Mouse (Mus musculus) layer of hippocampus, postnatal 10 days (tissue): ENCODE results near the gene Mmp25. TPM values are rescaled to one million over a fixed set of nuclear protein-coding genes. Genes with fewer than 3 reads are reported as not detected.
"Not testable (repeated sequence)": the region's sequence is repeated elsewhere in the genome, so short reads cannot be mapped to it uniquely, and the experiment has no call there.

Experiments used
- DNase-seq, 2 experiments: peaks; one replicate each; pipeline ENCODE4 v3.0.0; 2021; ENCODE audit warnings: low spot score in 2 of 2
- total RNA-seq, 2 experiments: library from RNA; stranded (reverse); gene quantifications; 2 replicates each; pipeline ENCODE4 v1.2.3; 2021

Mmp25 gene
- total RNA-seq, 2 experiments from 2014 or later: 1.2 to 1.6 TPM

DNA sequence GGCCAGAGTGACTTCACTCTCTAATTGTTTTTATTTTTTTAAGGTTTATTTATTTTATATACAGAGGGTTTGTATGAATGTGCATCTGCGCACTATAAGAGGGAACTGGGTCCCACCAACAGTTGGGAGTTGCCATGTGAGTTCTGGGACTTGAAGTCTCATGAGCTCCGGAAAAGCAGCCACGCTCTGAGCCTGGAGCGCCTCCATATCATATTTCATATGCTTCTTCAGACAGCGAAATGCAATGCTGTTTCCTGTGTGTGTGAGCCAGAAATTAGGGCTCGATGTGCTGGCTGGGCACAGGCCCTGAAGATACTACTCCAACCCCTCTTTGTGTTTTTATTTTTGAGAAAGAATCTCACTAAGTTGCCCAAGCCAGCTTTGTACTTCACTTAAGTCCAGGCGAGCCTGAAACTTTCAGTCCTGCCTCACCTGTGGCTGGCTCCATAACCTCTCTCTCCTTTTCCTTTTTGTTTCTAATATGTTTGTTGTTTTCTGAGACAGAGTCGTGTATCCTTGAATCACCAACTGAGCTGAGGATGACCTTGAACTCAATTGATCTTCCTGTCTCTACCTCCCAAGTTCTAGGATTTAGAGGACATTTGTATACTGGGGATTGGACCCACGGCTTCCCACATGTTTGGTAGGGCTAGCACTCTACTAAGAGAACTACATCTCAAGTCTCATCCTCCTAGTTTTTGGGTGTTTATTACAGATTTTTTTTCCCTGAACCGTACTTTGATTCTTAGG lies 43.1 kb downstream of the Mmp25 start:
- no peak for DNase-seq

DNA sequence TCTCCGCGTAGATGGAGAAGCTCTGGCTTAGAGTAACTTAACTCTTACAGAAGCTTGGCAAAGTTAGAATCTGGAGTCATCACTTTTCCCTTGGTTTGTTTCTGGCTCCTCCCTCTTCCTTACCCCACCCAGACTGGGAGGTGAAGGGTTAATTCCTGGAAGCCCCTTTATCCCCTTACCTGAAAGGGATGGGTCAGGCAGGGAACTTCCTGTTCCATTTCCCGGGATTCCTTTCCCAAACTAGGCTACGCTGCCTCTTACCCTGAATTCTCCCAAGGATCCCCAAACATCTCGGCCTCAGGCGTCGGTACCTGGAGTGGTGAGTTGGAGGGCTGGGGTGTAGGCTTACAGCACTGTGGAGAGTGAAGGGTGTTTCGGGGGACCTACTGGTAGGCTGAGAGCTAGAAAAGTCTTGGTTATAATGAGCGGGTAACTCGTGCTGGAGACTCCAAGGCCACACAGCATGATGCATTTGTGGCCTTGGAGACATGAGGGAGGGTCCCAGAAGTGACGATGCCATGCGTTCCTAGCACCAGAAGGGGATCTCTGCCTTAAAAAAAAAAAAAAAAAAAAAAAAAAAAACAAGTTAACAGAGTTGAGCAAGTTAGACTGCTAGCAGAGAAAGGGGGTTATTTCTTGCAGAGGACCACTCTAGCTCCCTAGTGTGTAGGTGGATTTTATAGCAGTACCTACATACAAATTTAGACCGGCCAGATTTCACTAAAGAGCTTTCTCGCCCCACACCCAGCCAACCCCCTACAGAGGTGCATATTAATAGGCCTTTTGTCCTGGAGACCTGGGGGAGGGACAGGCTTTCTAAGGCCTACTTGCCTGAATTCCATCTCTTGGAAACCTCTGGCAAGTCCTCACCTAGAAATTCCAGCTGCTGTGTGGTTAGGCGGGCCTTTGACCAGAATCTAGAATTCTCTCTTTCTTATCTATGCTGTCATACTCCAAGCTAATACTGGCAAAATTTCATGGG lies 44.1 kb downstream of the Mmp25 start, which contains the start of gene Zscan10:
Zscan10 (plus strand) TSS at position 216 of the 982 bp plus-strand sequence.
- DNase-seq: no peak

DNA sequence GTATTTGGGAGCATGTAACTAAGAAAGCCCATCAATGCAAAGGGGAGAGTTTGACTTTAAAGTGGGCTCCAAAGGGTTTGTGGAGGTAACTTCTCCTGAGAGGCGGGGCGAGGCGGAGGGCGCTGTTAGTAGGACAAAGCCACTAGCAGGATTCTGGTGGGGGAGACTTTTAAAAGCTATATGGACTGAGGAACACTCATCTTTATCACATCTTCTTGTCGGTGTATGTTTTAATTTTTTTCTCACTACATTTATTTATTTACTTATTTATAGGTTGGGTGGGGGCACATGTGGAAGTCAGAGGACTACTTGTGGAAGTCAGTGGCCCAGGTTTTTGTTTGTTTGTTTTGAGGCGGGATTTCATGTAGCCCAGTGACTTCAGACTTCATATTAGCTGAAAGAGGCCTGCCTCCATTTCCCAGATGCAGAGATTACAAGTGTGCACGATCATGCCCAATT lies 45.4 kb downstream of the Mmp25 start:
- DNase-seq: no peak

DNA sequence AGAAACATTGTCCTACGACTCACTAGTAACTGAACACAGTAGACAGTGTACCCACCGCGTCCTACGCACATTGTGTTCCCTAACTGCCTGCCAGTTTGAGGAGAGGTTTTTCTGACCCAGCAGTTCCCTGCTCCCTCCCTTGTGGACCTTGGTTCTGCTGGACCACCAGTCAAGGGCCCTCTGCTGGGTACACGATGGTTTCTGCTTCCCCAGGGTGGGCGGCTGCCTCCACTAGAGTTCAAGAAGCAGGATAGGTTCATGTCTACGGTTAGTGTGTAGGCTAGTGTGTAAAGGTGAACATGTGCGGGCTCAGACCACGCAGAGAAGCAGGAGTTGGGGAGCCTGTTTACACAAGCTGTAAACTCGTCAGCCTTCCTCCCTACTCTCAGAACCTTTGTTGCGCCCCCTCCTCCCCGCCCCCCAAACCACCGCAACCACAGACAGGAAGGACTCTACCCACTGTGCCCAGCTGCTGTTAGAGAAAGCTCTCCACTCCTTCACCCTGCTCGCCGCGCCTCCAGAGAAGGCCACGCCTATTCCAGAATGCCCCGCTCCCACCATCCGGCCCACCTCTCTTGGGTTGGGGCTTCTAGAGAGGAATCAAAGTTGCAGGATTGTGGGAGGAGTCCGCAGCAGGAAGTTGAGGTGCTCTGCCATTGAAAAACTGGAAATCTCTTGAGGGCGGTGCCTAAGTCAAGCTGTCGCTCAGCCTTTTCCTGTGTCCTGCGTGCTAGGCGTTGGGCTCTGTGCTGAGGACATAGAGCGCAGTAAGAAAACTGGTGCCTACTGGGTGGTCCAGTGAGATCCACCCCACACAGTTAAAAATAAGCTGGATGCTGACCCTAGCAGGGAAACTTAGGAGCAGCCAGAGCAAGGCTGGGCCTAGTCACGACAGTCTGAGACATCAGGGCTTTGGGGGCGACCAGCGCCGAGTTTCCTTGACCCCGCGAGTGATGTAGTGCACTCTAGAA lies 46.2 kb downstream of the Mmp25 start, which contains the start of gene Zfp13:
Zfp13 (minus strand) TSS at position 906 of the 971 bp plus-strand sequence.
- DNase-seq: peak; percentile 73

DNA sequence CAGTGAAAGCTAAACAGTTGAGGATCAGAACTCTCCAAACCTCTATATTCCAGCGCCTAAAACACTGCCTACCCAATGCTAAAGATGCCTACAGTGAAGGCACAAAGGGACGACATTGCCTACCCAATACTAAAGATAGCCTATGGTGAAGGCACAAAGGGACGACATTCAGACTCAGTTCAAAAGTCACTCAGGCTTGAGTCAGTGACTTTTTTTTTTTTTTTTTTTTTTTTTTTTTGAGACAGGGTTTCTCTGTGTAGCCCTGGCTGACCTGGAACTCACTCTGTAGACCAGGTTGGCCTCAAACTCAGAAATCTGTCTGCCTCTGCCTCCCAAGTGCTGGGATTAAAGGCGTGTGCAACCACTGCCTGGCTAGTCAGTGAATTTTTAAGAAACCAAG lies 49.9 kb downstream of the Mmp25 start:
- not testable (repeated sequence) for DNase-seq

DNA sequence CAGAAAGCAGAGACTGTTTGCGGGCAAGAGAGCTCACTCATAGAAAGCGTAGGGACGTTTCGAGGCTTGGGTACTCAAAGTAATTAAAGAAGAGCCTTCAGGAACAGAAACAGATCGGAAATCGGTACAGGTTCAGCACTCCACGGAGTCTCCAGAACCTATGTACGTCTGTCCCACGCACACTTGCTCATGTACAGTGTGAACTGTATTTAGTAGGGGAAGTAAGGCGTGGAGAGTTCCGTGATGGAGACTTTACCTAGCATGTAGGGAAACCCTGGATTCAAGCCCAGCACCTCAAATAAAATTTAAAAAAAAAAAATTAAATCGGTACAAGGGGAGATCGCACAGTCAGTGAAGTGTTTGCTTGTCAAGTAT lies 52.2 kb downstream of the Mmp25 start:
- DNase-seq: no peak

DNA sequence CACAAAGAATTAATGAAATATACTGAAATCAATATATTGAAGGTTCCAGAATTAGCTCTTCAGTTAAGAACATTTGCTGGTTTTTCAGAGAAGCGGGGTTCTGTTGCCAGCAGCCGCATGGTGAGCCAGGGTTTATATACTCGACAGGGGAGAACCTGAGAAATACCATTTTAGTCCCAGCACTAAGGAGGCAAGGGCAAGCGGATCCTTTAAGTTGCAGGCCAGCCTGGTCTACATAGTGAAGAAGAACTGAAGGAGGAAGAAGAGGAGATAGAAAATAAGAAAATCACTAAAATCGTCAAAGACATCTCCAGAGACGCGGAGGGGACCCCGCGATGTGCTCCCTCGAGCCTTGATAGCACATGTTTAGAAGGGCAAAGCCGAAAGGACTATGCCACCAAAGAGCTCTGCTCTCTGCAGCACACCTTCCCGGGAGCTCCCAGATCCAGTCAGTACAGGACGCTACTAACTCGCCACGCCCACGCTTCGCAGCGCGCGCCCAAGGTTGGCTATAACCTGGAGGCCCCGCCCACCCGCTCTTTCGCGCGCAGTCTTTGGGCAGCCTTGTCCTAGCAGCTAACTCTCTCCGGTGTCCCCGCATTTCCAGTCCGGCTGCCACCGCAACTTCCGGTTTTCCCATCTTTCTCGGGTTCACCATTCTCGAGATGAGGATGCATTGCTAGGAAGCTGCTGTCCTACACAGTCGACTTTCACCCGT lies 52.7 kb downstream of the Mmp25 start:
- peak; percentile 93 to 95 for DNase-seq

DNA sequence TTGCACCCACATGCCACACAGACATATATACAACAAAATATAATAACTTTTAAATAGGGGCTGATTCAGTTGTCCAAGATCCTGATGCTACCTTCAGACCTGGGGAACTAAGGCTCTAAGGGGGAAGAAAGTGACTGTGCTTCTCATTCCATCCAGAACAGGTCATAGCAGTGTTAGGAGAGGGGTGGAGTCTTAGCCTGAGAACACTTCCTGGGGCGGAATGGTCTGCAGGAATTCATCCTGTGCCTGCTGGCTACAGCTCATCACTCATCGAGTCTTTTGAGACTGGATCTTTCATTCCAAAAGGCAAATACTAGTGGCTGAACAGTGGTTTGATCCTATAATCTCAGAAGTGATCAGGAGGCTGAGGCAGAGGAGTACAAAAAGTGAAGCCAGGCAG lies 57.8 kb downstream of the Mmp25 start:
- DNase-seq: no peak

DNA sequence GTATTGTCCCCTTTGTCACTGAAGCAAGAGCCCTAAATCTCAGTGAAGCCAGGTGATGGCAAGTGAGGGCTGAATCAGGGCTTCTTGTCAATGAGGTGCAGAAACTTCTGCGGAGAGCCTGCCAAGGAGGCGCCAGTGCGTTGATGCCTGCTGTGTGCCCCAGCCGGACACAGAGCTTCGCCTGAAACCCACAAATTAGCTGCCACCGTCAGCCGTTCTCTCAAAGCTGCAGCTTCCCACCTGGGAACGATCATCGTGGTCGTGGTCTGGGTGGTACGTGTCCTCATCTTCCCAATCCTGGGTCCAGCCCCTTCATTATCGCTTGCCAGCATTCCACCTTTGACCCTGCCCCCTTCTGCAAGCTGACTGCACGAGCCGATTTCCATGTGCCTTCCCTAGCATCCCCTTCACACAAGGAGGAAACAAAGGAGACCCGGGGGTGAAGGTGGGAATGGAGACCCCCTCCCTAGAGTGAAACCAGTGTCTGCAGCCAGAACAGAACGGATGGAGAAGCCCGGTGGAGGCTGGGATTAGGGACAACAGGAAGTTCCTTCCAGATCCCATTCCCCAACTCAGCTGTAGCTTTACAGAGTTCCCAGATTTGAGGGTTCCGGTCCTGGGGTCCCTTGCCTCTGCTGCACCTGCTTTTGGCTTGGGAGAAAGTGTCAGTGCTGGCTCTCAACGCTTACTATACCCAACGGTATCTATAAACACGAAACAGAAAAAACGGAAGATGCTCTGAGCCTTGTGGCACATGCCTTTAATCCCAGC lies 59.2 kb downstream of the Mmp25 start:
- DNase-seq: peak; percentile 76 to 84

DNA sequence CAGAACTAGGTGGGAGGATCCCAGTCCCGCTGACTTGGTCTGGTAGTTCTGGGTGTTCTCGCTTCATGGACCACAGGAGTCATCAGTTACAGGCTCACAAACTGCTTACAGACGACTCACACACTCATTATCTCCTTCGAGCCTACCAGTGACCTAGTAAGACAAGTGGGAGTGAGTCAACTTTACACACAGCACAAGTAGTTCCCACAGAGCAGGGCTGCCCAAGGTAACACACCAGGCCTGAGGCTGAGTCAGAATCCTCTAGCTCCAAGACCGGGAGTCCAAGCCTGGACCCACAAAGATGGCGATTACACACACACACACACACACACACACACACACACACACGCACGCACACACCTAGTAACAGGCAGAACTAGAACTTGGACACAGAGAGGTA lies 60.3 kb downstream of the Mmp25 start:
- no peak for DNase-seq

Other genes with a start within 250 kb of the Mmp25 start
- gene Vmn2r117, start 165.6 kb downstream of the Mmp25 start, total RNA-seq: not detected
- gene Zfp213, start 81.0 kb downstream of the Mmp25 start, total RNA-seq: 1 to 10 TPM; 6.4 to 7.2 TPM
- gene Zfp13, start 45.8 kb downstream of the Mmp25 start, total RNA-seq: 10 to 100 TPM; 25.7 to 30.0 TPM
- not detected for gene Zscan10, start 44.4 kb downstream of the Mmp25 start, total RNA-seq
- gene Bicdl2, start 15.2 kb upstream of the Mmp25 start, total RNA-seq: not detected
- 100 to 1,000 TPM; 137 to 148 TPM for gene Hcfc1r1, start 28.3 kb upstream of the Mmp25 start, total RNA-seq
- gene Thoc6, start 28.6 kb upstream of the Mmp25 start, total RNA-seq: 10 to 100 TPM; 11.4 to 12.9 TPM
- 1 to 10 TPM; 6.8 to 7.2 TPM for gene Tnfrsf12a, start 32.2 kb upstream of the Mmp25 start, total RNA-seq
- gene Cldn6, start 34.0 kb upstream of the Mmp25 start, total RNA-seq: under 1 TPM; 0.22 to 0.25 TPM
- under 1 TPM in 1 of 2 experiments, not detected in 1; 0.57 TPM for gene Cldn9, start 38.7 kb upstream of the Mmp25 start, total RNA-seq
- gene 1520401A03Rik, start 77.5 kb upstream of the Mmp25 start, total RNA-seq: under 1 TPM; 0.13 to 0.62 TPM
- gene Pkmyt1, start 81.1 kb upstream of the Mmp25 start, total RNA-seq: 1 to 10 TPM; 6.7 to 8.3 TPM
- gene Paqr4, start 95.6 kb upstream of the Mmp25 start, total RNA-seq: 10 to 100 TPM; 51.8 to 53.1 TPM
- under 1 TPM; 0.20 to 0.27 TPM for gene Kremen2, start 100.6 kb upstream of the Mmp25 start, total RNA-seq
- gene Flywch1, start 126.3 kb upstream of the Mmp25 start, total RNA-seq: 100 to 1,000 TPM; 121 to 123 TPM
- gene Flywch2, start 140.8 kb upstream of the Mmp25 start, total RNA-seq: 10 to 100 TPM; 26.7 to 27.3 TPM
- gene Srrm2, start 145.3 kb upstream of the Mmp25 start, total RNA-seq: 100 to 1,000 TPM; 516 to 611 TPM
- gene Elob, start 183.9 kb upstream of the Mmp25 start, total RNA-seq: 100 to 1,000 TPM; 402 to 410 TPM
- gene Prss33, start 190.8 kb upstream of the Mmp25 start, total RNA-seq: not detected
- gene Prss32, start 198.6 kb upstream of the Mmp25 start, total RNA-seq: under 1 TPM; 0.21 to 0.45 TPM
- gene Prss41, start 198.9 kb upstream of the Mmp25 start, total RNA-seq: 1 to 10 TPM; 2.2 to 3.1 TPM
- not detected for gene Prss21, start 222.8 kb upstream of the Mmp25 start, total RNA-seq
- not detected for gene Dcpp1, start 235.6 kb upstream of the Mmp25 start, total RNA-seq
- gene Dcpp2, start 235.6 kb upstream of the Mmp25 start, total RNA-seq: not detected